Mouse (Mus musculus) erythroblast, adult 5-6 weeks (primary cell): Measurements from ENCODE around the gene Cep83. TPM values are rescaled to one million over a fixed set of nuclear protein-coding genes. Genes with fewer than 3 reads are reported as not detected.
"Not testable (repeated sequence)": the region's sequence is repeated elsewhere in the genome, so short reads cannot be mapped to it uniquely, and the experiment has no call there.

ENCODE experiments used
- ATAC-seq: replicated peaks from 2 replicates; pipeline ENCODE4 v1.8.0; 2016; ENCODE audit warnings: moderate number of reproducible peaks, mild to moderate bottlenecking, moderate TSS enrichment, inconsistent platforms; ENCODE audit not compliant: poor library complexity, low FRiP score, severe bottlenecking
- total RNA-seq, 2 experiments: library from RNA; stranded (forward) in 1 of 2; stranded (reverse) in 1 of 2; fragments of 150-400 nt in 1 of 2; fragments of 200-764, 138-1000 nt in 1 of 2; gene quantifications; 2 replicates each; pipeline versions ENCODE4 v1.2.3 to v1.2.4; 2015 to 2017; ENCODE audit warnings: low replicate concordance in 2 of 2

Gene Cep83
- total RNA-seq (2015; ENCODE audit: low replicate concordance) (11.5 and 19.8 TPM in 2 replicates), total RNA-seq (2017; ENCODE audit: low replicate concordance) (15.1 and 16.6 TPM in 2 replicates)

DNA sequence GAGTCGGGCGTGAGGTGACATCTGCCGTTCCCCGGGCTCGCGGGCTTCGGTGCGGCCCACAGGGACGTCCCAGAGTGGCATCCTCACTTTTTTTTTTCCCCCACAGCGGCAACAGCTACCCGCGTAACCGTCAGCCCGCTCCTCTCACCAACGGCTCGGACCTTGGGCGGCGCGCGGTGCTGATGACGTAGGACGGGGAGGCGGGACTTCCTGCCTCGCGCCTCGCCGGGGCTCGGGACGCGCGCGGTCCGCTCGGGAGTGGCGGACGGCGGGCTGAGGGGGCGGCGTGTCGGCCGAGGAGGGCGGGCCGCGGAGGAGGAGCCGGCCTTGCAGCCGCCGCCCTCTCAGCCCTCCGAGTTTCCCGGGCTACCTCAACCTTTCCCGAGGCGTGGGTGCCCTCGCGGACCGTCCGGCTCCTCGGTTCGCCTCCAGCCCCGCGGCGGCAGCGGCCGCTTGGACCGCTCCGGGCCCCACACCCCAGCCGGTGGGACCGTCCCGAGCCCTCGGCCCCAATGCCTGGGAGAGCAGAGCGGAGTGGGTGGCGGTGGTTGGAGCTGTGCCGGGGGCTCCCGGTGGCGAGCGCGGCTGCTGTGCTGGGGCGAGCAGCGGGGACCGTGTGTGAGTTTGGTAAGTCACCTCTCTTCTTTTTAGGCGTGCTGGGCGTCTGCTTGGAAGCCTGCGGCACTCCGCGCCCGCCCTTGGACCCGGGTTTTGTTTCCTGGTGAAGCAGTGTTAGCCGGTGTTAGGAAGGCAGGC lies at the start of gene Cep83:
TSS of gene Cep83 (plus strand) at position 235 of the 756 bp plus-strand sequence.
- peak; percentile 92 for ATAC-seq

DNA sequence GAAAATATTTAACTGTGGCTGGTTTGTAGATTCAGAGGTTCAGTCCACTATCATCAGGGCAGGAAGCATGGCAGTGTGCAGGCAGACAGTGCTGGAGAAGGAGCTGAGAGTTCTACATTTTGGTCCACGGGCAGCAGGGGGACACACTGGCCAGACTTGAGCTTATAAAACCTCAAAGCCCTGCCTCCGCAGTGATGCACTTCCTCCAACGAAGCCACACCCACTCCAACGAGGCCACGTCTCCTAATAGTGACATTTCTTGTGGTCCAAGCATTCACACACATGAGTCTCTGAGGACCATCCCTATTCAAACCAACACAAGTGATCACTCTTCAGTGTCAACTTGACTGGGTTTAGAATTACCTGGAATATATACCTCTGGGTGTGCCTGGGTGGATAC lies 49.2 kb upstream of the Cep83 start:
- no peak for ATAC-seq

DNA sequence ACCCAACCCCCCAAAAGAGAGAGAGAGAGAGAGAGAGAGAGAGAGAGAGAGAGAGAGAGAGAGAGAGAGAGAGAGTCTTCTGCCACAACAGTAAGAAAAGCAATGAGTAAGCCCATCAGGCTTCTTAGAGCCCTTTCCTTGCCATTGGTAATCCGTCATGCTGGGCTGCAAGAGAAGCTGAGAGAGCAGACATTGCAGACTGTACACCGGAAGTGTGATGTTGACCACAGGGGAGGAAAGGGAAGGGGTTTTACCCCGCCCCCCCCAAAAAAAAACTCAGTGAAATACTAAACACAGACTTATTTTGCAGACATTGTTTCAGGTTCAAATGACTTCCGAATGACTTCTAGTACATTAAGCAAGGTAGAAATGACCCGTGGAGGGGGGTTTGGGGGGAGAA lies 48.4 kb upstream of the Cep83 start:
- ATAC-seq, result no peak

DNA sequence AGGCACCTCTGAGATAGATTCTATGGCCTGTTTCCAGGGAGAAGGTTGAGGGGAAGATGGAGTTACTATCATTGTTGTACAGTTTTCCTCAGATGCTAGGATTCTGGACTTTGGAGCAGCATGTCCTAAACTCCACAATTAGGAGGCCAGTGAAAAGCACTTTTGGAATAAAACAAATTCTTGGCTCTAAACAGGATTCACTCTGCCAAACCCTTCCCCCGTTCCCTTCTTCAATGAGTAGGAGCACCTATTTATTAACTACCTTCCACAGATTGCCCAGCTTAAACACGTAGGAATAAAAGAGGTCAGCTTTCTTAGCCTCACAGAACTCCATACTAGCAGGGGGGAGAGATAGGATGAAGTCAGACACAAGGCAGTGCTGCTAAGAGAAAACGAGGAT lies 24.4 kb upstream of the Cep83 start:
- ATAC-seq, result no peak

DNA sequence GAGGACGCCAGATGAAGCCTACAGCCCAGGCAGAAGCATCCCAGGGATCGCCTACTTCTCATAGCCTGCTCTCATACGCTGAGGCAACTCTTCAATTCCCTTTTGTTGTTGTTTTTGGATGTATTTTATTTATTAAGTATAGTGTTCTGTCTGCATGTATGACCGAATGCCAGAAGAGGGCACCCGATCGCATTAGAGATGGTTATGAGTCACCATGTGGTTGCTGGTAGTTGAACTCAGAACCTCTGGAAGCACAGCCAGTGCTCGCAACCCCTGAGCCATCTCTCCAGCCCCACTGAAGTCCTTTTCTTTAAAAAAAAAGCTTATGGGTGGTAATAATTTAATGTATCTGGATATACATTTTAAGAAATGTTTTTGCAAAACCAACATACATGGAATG lies 24.0 kb upstream of the Cep83 start:
- no peak for ATAC-seq

DNA sequence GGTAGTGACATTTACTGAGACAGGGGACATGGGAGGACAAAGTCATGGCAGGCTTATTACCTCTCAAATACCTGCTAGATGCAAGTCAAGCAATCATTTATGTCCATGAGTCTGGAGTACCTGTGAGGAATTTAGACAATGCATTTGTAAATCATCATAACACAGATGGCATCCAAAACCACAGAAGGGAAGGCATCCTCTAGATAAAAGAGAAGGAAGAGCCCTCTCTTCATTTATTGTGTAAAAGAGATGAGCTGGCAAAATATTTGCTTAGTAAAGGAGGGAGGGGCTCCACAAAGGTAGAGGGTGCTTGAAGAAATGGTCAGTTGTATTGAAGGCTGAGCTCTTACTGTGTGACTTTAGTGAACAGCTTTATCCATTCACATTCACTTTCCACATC lies 20.3 kb upstream of the Cep83 start:
- ATAC-seq, result no peak

DNA sequence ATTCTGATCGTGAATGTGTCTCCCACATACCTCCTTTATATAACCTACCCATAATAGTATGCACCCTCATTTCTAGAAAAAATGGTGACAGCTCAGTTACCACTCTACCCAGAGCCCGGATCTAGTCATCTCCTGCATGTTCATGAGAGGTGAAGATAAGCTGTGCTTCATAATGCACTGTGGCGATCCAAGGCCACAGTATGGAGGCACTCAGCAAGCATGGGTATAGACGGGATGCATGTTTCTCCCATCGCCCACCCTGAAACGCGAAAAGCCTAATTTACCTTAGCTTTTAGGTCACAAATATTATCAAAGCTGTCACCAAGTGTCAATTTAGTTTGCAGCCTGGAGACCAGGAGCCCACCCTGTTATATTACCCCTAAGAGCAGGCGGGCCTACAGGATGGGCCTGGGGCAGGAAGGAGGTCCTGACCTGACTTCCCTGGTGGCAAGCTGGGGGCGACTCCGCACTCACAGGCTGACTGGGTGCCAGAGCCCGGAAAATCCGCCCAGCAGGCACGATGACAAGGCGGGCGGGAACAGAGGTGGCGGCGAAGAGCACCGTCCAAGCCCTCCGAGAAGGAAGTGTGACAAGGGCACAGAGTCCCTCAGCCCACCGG lies 544 bp upstream of the Cep83 start:
- ATAC-seq, result peak; percentile 84

DNA sequence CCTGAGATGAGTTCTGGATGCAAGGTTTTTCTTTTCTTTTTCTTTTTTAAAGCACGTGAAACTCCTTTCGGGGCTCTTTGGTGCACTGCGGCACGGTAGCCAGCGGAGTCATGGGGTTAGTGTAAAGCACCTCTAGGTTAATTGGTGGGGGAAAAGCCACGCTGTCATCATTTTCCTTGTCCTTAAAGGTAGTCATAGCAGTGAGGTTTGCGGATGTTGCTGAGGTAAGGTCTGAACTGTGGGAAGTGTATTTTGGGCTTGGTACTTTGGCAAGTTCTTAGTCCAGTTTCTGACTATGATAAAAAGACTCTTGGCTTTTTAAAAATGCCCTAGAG lies 689 bp downstream of the Cep83 start:
- ATAC-seq, result peak; percentile 14

DNA sequence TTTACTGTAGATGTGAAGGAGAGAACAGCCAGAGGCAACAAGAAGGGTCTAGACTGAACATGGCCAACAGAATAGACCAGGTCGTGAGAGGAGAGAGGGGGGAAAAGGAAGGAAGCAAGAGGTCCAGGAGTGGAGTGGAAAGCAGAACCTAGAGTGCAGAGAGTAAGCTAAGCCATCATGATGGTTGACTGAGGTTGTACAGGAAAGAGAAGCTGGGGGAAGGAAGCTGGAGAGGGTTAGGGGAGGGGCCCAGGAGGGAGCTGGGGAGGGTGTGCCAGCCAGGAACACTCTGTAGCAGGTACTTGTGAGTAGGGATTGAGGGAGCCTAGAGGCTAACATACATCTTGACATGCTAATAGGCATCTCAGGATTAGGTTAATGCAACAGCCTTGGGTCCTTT lies 1.9 kb downstream of the Cep83 start:
- ATAC-seq, result no peak

DNA sequence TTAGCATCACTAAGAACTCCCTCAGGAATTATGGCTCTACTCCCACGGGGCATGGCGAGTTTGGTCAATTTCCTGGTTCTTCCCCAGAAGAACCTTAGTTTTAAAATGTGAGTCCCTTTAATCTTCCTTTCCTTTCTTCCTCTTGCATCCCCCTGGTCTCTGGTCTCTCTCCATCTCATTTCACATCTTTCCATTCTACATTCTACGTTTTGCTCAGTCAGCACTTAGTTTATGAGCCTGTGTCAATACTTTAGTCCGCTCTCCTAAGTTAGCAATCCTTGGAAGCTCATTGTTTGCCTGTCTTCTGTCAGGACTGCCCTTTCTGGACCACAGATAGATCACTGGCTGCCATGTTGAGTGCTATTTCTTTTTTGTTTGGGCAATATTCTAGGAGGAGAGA lies 3.7 kb downstream of the Cep83 start:
- ATAC-seq, result no peak

DNA sequence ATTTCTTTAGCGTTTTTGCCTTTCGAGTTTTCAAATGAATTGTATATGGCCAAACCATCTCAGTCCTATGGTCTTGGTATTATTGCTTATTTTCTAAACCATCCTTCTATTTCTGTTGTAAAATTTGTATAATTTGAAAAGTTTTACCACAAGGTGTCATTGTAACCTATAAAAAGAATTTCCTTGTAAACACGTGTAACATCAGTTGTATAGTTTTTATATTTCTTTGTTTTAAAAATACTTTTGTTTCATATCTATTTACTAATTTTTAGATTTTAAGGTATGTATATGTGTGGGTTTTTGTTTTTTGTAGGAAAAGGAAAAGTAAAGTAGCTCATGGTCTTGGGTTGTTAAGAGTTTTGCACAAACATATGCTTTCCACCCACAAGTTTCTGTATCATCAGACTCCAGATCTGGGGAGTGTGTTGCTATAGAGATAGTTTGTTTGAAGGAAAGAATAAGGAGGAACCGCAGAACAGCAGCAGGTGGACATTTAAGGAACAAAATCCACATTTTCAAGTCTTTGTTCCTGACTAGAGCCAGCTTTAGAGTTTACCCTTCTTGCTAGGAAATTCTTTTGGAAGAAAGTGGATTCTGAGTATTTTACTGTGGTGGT lies 17.3 kb downstream of the Cep83 start:
- ATAC-seq, result no peak

DNA sequence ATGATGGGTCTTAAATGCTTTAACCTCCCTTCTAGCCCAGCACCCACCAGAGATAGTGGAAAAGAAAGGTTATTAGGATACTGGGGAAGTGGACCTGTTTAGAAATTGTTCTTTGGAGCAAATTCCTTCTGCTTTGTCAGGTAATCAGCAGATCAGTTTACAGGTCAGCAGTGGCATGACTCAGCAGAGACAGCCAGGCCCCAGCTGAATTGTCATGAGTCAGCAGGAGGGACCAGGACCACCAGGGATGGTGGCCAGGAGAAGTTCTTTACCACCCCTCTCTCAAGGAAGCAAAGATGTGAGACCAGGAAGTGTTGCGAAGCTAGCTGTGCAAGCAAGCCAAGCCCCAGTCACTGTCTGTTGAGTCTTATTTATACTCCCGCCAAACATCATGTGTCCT lies 18.2 kb downstream of the Cep83 start:
- ATAC-seq, result no peak

DNA sequence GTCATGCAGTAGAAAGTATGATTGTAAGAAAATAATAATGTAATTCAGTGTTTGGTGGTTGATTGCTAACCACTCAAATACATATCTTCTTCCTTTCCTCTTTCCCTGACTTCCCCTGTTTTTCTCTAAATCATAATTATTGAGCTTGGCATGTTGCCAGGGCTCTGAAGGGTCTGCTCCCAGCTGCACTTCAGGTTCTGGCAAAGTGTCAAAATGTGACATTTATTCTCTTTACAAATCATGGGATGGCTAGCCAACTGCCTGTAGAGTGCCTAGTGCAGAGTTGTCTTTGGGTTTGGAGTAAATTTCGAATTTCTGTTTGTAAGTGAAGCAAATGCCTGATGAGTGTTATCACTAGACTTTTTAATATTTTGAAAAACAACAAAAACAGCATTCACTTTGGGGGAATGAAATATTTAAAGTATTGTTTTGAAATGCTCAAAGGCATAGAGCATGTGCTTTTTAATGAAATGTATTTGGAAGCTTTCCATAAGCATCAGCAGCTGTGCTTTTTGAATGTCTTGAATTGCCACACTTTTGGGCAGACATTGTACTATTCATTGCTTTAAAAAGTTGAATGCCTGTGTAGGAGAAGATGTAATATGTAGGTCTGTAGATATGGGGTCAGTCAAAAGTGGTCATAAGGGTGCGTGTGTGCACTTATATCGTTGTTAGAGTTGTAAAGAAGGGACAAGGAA lies 21.3 kb downstream of the Cep83 start:
- no peak for ATAC-seq

DNA sequence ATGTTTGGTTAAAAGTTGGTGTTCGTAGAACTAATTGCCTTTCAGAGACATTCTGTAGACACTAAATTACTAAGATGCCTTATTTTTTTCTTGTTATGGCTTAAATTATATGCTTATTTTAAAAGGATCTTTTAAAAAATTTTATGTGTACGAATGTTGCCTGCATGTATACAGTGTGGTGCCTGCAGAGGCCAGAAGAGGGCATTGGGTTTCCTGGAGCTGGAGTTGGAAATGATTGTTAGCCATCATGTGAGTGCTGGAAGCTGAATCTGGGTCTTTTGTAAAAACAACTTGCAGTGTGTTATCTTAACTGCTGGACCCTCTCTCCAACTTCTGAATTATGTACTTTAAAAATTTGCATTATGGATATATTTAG lies 21.9 kb downstream of the Cep83 start:
- no peak for ATAC-seq

DNA sequence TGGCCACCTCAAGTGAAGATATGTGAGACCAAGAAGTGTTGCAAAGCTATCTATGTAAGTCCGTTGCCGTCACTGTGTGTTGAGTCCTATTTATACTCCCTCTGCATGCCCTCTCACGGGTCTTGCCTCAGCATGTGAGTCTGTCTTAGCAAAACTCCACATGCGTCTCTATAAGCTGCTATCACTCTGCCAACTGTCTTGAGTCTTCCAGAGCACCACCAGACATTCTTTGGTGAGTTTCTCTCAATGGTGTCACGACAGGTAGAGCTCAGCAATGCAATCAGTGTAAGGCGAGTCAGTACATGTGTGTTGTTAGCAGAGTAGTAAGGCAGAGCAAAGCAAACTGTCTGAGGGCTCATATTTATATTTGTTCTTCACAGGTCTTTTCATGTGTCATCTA lies 31.8 kb downstream of the Cep83 start:
- ATAC-seq, result no peak

DNA sequence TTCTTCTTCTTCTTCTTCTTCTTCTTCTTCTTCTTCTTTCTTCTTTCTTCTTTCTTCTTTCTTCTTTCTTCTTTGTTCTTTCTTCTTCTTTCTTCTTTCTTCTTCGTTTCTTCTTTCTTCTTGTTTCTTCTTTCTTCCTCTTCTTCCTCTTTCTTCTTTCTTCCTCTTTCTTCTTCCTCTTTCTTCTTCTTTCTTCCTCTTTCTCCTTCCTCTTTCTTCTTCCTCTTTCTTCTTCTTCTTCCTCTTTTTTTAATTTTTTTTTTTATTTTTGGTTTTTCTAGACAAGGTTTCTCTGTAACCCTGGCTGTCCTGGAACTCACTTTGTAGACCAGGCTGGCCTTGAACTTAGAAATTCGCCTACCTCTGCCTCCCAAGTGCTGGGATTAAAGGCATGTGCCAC lies 39.6 kb downstream of the Cep83 start:
- not testable (repeated sequence) for ATAC-seq

DNA sequence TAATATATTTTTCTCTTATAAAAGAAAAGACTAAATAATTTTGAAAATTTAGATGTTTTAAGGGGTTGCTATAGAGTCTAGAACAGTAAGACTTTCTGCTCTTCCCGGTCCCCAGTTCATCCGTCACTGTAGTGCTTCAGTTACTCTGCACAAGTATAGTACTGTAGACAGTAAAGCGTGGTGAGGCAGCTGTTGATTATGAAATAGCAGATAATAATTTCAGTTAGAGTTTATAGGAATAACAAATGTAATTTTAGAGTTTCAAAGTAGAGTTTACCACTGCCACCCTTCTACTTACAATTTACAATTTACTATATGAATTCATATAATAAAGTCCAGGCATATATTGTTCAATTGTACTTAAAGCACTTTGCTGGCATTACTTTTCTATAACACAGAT lies 42.0 kb downstream of the Cep83 start:
- ATAC-seq, result no peak

DNA sequence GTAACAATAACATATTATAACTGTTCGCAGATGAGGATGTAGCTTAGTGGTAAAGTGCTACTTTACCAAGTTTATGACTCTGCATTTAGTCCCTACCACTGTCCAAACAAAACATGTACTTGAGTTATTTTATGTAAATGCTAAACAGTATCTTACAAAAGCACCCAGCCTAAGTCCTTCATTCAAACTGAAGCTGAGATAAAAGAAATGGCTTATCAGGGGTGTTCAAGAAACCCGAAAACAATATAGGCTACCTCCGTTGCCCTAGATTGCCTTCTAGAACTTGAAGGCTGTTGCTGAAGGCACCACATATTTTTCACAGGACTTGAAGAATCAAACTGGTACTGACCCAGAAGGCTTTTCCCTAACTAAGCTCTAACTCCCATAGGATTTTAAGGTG lies 46.4 kb downstream of the Cep83 start:
- ATAC-seq, result no peak

DNA sequence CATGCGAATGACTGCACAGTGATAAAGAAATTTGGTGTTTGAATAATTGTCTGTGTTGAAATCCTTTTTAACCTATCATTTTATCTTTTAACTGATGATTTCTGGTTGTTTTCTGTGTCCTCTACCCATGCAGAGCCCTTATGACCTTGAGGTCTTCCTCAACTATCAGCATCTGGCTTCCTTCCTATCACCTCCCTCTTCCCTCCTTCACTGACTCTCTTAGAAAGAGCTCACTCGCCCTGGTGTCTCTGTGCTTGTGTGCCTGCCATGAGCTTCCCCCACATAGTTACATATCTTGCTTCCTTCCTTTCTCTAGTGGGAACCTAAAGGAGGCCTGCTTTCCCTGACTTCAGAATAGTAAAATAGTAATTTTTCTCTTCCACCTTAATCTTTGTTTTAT lies 51.8 kb downstream of the Cep83 start:
- ATAC-seq, result no peak

DNA sequence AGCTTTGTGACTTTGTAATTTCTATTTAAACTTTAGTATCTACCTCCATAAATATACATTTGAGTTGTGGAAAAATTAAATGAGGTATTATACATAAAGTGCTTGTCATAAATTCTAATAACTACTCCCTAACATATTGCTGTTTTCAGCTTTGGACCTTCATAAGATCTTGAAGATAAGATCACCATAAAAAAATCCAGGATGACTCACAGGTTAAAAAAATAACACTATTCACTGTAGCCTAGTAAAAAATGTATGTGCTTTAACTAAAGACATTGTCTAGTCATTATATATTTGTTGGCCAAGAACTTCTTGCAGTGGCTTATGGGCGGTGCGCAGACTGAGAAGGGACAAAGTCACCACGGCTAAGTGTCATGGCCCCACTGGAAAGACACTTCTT lies 53.0 kb downstream of the Cep83 start:
- no peak for ATAC-seq

DNA sequence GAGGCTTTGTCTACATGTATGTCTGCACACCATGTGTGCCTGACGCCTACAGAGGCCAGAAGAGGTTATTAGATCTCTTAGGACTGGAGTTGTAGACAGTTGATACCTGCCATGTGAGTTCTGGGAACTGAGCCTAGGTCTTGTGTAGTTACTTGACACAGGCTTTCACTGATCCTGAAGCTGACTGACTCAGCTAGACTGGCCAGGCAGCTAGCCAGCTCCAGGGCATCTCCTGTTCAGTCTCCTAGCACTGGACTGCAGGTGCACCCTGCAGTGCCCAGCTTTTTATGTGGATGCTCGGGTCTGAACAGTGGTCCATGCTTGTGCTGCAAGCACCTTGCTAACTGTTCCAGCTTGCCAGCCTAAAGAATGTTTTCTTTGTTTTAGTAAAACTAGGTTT lies 58.6 kb downstream of the Cep83 start:
- no peak for ATAC-seq
